Mouse (Mus musculus): ENCODE measurements around the gene Elk3.

Elk3 gene

GRCm38 (mm10) chr10:93268339-93268738 is 42.6 kb downstream of the Elk3 start:
- no peak for ATAC-seq (ENCODE audit: low TSS enrichment)

DNA sequence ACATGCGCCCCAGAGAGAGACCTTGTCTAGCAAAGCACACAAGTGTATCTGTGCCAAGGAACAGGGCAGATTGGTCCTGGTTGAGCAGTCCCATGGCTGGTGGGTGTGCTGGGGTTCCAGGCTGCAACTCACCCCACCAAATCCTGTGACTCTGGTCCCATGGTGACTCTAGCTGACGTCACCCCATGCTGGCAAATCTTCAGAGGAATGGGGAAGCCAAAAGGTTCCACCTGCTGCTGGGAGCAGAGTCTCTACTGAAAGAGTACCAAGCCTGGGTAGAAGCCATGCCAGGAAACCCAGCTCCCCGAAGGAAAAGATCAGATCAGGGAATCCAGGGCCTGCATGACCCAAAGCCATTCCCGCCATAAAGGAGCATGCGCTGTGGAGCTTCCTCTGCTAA is 43.4 kb downstream of the Elk3 start:
- no peak for ATAC-seq (ENCODE audit: low TSS enrichment)

DNA sequence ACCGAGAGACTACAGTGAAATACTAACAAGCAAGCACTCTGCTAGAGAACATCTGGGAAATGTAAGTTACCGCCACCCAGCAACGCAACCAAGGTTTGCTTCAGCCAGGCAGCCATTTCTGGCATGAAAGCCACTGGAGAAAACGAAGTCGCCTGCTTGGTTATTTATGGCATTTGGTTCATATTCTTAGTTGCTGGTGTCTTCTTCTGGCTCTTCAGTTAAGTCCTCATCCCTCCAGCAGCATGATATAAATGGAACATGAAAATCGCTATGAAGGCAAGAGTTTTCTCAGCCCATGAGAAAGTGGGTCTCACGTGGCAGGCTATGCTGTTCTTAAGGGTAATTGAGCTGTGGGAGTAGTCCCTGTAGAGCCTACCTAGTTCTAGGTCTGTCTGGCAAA is 44.4 kb downstream of the Elk3 start:
- ATAC-seq (ENCODE audit: low TSS enrichment), result peak; percentile 60

GRCm38 (mm10) chr10:93265833-93266232 is 45.1 kb downstream of the Elk3 start:
- no peak for ATAC-seq (ENCODE audit: low TSS enrichment)

DNA sequence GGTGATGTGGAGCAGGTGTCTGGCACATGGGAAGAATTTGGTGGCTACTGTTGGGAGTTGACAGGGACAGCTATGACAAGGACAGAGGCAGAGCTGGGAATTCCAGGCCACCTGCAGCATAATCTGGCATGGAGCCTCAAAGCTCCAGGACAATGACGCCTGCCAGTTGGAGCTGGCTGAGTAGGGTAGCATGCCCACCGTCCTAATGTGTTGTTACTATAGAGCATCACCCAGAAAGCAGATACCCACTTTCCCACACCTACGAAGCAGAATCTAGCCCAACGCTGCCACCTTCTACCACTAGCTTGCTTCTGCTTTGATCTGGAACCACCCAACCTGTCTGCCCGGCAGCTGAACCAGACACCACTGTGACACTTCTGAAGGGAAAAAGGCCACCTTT is 46.9 kb downstream of the Elk3 start:
- no peak for ATAC-seq (ENCODE audit: low TSS enrichment)

- ATAC-seq (ENCODE audit: low TSS enrichment), result peak; percentile 22
These were observed 47.5 kb downstream of the Elk3 start for GRCm38 (mm10) chr10:93263431-93263830.

DNA sequence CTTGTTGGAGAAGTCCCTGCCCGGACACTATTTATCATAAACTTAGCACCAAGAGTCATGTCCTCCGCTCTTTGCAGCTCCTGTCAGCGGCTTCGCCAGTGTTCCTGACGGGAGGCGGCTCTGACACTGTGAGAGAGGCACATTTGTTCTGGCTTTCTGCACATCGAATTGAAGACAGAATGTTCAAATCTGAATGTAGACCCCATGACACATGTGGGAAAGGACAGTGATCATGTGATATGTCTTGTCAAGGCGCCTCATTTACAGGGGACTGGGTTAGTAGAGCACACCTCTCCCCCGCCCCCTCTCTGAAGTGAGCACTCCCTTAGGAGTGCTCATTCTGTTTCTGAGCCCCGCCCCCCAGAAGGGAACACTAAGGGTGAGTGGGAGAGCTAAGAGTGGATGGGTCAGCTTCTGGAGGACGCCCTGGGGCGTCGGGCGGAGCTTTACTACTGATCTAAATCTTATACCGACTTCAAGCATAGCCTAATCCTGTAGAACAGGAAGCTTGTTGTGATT is 48.9 kb downstream of the Elk3 start:
- ATAC-seq (ENCODE audit: low TSS enrichment), result 0 out of 2 replicates have a peak, but pooled peaks have one; percentile 0

GRCm38 (mm10) chr10:93261132-93261980 is 49.6 kb downstream of the Elk3 start:
- ATAC-seq (ENCODE audit: low TSS enrichment), result peak; percentile 48

GRCm38 (mm10) chr10:93259826-93260225 is 51.1 kb downstream of the Elk3 start:
- ATAC-seq (ENCODE audit: low TSS enrichment), result no peak

DNA sequence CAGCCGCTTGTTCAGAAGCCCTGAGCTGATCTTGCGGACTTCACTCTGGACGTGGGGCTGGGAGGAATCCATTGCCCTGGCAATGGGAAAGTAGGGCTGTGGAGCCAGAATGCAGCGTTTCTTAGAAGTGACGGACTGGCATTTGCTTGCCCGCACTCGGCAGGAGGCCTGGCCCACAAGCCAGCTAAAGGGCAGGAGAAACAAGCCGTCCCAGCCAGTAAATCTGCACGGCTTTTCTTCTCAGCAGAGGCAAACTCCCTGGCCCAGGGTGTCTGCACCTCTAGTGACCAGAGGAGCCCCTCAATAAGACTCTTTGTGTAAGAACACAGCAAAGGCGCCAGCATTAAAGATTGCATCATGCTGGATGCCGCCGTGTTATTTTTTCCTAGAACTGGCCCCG is 55.6 kb downstream of the Elk3 start:
- ATAC-seq (ENCODE audit: low TSS enrichment), result peak; percentile 7

DNA sequence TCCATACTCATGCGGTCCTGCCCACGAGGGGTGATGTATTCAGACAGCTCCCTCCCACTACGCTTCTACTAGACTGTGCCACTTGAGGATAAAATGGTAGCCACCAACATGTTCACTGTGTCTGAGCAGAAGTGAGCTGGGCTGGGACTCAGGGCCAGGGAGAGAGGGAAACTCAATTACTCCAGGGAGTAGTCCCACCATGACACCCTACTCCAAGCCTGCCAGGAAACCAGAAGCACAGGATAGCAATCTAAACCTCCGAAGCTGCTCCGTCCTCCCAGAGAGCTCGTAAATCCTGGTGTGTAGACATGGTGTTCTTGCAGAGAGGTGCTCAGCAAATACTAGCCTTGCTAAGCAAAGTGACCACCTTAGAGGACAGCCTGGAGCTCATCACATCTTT is 57.8 kb downstream of the Elk3 start:
- peak; percentile 15; the same call in 1 of the 2 replicates for ATAC-seq (ENCODE audit: low TSS enrichment)

DNA sequence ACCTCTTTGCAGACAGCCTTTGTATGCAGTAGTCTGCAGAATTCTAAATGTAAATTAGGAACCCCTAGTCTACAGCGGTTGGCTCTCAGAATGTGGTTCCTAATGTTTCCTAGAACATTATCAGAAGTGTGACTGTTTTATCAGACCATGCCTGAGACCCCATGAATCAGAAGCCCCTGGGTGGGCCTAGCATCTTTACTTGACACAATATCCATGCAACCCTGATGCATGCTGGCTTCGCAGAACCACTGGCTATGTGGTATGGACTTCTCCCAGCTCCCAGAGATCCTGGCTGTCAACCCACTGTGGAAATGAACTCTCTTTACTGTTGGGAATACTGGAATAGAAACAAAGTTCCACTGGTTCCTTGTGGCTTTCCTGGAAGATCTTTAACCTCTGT is 58.3 kb downstream of the Elk3 start:
- ATAC-seq (ENCODE audit: low TSS enrichment), result no peak

GRCm38 (mm10) chr10:93251426-93251825 is 59.5 kb downstream of the Elk3 start:
- 0 out of 2 replicates have a peak, but pooled peaks have one; percentile 0 for ATAC-seq (ENCODE audit: low TSS enrichment)

DNA sequence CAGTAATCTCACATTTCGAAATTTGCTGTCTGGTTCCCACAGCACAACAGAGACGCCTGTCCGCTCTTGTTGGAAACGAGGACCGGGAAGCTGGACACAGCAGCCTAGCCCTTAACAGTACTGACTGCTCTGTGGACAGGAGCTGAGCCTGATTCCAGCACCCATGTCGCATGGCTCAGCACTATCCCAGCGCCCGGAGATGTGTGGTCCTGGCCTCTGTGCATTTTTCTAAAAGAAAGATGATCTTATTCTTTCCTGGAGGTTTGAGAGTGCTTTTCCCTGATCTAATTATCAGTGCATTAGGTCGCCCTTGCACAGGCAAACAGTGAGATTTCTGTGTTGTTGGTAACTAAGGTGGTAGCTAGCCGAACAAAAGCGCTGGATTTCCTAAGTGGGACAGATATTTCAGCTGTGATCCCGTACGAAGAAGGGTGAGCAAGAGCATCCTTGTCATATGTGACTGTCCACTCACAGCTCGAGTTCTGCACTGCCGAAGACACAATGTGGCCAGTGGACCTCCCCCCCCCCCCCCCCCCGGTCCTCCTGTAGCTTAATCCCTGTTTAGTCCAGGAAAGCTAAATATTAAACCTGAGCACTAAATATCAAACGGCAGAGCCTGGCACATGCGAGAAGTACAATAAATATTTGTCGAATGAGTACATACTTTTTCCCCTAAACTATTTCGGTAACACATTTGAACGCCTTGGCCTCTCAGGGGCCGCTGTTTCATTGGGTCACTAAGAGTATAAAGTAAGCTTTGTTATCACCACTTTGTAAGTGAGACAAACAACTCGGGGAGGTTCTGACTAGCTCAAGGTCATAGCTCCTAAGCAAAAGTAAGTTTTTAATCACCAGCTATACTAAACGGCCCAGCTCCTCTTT is 60.3 kb downstream of the Elk3 start:
- ATAC-seq (ENCODE audit: low TSS enrichment), result no peak

DNA sequence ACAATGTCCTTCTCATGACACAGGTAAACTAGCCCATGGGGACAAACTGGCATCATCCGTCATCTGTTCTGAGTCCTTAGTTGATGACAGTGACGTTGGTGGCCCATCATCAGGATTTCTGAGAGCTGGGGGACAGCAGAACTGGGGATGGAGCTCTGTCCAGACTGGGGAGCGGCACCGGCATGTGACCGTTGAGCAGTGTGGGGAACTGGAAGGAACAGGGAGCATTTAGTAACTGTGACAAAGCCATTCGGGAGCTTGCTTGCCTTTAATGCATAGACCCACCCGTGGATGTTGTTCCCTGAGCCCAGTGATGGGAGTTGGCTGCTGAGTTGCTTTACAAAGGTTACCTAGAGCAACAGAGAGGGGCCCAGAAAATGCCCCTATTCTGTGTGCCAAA is 61.0 kb downstream of the Elk3 start:
- no peak for ATAC-seq (ENCODE audit: low TSS enrichment)

GRCm38 (mm10) chr10:93248416-93248815 is 62.5 kb downstream of the Elk3 start:
- no peak for ATAC-seq (ENCODE audit: low TSS enrichment)

DNA sequence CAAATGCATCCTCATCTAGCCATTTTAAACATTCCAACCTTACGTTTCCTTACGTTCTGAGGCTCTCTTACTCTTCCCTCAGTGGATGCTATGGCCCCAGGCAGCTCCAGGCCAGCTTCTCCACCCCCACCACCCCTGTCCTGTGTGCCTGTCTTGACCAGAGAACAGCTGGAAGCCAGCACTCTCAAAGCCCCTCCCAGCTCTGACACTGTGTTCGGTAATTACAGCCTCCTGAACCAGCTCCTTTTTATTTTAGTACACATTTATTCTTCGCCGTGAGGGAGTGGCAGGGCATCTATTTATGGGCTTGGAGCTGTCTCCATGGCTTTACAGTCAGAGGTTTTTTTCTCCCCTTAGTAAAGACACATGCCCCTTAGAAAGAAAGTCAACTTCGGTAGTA is 63.0 kb downstream of the Elk3 start:
- 0 out of 2 replicates have a peak, but pooled peaks have one; percentile 5 for ATAC-seq (ENCODE audit: low TSS enrichment)

DNA sequence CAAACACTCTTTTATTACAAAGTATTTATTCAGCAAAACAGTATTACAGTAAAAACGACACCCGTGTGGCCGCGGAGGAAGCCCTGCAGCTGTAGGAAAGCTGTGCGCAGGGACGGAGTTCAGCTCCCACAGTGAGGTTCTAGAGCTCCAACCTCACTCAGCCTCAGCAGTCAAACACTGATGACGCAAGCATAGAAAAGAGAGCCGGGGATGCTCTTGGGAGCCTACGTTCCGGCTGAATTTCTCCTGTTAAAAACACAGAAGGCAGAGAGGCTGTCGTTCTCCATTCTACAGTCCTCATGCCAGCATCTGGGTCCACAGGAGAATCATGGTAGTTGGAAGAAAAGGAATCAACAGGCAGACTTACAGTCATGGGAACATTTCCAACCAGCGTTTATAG is 63.5 kb downstream of the Elk3 start:
- peak; percentile 29 for ATAC-seq (ENCODE audit: low TSS enrichment)

DNA sequence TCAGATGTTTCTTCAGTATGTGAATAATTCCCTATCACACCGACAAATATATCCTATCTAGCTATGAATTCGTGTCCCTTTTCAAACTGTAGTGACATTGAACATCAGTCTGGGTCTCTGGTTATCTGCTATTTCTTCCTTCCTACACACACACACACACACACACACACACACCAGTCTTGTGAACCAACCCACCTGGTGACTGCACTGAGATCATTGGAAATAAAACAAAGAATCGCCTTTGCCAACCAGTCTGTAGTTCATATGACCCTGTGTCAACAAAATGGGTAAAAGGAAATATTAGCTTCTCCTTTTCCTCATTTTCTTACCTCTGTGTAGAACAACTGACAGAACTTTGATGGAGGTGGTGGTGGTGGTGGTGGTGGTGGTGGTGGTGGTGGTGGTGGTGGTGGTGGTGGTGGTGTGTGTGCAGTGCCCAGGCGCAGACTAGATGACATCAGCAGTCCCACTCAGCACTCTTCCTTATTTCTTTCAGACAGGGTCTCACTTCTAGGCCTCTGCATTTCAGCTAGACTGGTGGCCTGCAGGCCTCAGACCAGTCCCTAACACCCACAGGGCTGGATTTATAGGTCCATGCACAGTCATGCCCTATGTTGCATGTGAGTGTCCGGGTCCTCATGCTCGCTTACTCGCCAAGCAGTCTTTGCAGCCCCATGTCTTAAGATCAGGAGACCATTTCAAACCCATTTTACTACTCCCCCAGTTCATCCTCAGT is 64.6 kb downstream of the Elk3 start:
- no peak for ATAC-seq (ENCODE audit: low TSS enrichment)

- ATAC-seq (ENCODE audit: low TSS enrichment), result no peak
These were observed 66.7 kb downstream of the Elk3 start for GRCm38 (mm10) chr10:93244209-93244705.

GRCm38 (mm10) chr10:93242861-93243260 is 68.1 kb downstream of the Elk3 start:
- ATAC-seq (ENCODE audit: low TSS enrichment), result no peak

DNA sequence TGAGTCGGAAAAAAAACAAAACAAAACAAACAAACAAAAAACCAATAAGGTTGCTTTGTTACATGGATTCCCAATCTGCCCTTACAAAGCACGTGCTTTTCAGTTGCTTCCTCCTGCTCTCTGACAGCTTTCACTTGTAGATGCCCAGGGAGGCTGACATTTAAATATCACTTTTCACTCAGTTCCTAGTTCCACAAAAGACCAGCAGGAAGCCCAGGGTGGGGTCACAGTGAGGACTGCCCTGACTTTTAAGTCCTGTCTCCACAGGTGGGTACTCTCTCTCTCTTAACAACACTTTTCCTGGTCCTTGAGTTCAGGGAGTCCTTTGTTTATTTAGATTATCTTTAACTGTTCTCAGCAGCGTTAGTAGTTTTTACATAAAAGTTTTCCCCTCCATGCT is 68.7 kb downstream of the Elk3 start:
- ATAC-seq (ENCODE audit: low TSS enrichment), result no peak

Data from frontal cortex, adult (tissue).